Comparison of ENCODE assay signal across 8 mouse cellular contexts in genomic region chr19:60757099-60757785, GRCm38 (mm10). TPM values are rescaled to one million over a fixed set of nuclear protein-coding genes. Genes with fewer than 3 reads are reported as not detected.
DNase-seq lines count a peak whose midpoint lies in the region; ATAC-seq and TF ChIP-seq lines count a peak whose summit lies in the region.

No protein-coding gene starts in this region.

- peak overlapping the region; percentile 83 for H3K4me3 ChIP-seq in left cerebral cortex, adult 2 months
- H3K4me3 ChIP-seq in embryonic facial prominence, embryonic 11.5 days (ENCODE audit: low read depth, low read length) = peak overlapping the region; percentile 73
- H3K4me3 ChIP-seq in hindbrain, postnatal 0 days (ENCODE audit: low read length) = peak overlapping the region; percentile 84
- H3K4me3 ChIP-seq in midbrain, postnatal 0 days (ENCODE audit: low read depth, low read length) = peak overlapping the region; percentile 90

- no peak for TF ChIP-seq CTCF in left cerebral cortex, adult 2 months (IDR thresholded peaks at IDR 0.05)
- no peak for TF ChIP-seq CTCF in hindbrain, postnatal 0 days (IDR thresholded peaks at IDR 0.05; ENCODE audit: low read depth)
- TF ChIP-seq CTCF in midbrain, postnatal 0 days (IDR thresholded peaks at IDR 0.05) = no peak

- intact Hi-C loops in left cerebral cortex, adult 2 months (cut with DNase I) = loop anchor here (10.0 kb wide), 1 partner anchor 322 kb away; no protein-coding TSS in a partner anchor
- intact Hi-C loops in left cerebral cortex, postnatal 4 days (cut with DNase I) = loop anchor here (10.0 kb wide), 2 partner anchors 182 to 322 kb away; no protein-coding TSS in a partner anchor

- peak overlapping the region; percentile 96 for H3K27ac ChIP-seq in left cerebral cortex, adult 2 months
- H3K27ac ChIP-seq in embryonic facial prominence, embryonic 11.5 days (replicated peaks; ENCODE audit: low read depth, low read length) = no peak overlapping the region
- 0 out of 2 replicates have a peak overlapping the region, but pooled peaks have one; percentile 85 for H3K27ac ChIP-seq in hindbrain, postnatal 0 days
- 0 out of 2 replicates have a peak overlapping the region, but pooled peaks have one; percentile 82 for H3K27ac ChIP-seq in midbrain, postnatal 0 days (ENCODE audit: low read depth, low read length)

- H3K27me3 ChIP-seq in embryonic facial prominence, embryonic 11.5 days (ENCODE audit: control insufficient read depth, insufficient read depth, low read length) = no peaks in the 10 kb centered on the region
- H3K27me3 ChIP-seq in hindbrain, postnatal 0 days (ENCODE audit: insufficient read depth, low read length) = no peaks in the 10 kb centered on the region
- no peaks in the 10 kb centered on the region for H3K27me3 ChIP-seq in midbrain, postnatal 0 days (ENCODE audit: insufficient read depth, low read length)

- WGBS in embryonic facial prominence, embryonic 11.5 days = 6% methylated on average over 25 of the region's 25 CpGs
- WGBS in hindbrain, postnatal 0 days = 5% methylated on average over 25 of the region's 25 CpGs
- 5% methylated on average over 25 of the region's 25 CpGs for WGBS in midbrain, postnatal 0 days

- DNase-seq in left cerebral cortex, adult 2 months (ENCODE audit: extremely low spot score in 1 of 2, low spot score in 2 of 2) = no peak
- DNase-seq in left cerebral cortex, postnatal 4 days = no peak
- no peak for DNase-seq in embryonic facial prominence, embryonic 11.5 days (ENCODE audit: low spot score)
- DNase-seq in hindbrain, postnatal 0 days (ENCODE audit: low spot score) = no peak
- DNase-seq in midbrain, postnatal 0 days (ENCODE audit: low spot score) = peak; percentile 7
- no peak for DNase-seq in frontal cortex, postnatal 25 days (ENCODE audit: low spot score in 2 of 2)
- DNase-seq in embryo, embryonic 10.5 days (ENCODE audit: low spot score) = no peak
- DNase-seq in adrenal gland, postnatal 25 days = no peak

- ATAC-seq in embryonic facial prominence, embryonic 11.5 days (replicated peaks; ENCODE audit: insufficient number of reproducible peaks, low FRiP score, low TSS enrichment, low read depth) = no peak
- ATAC-seq in hindbrain, postnatal 0 days = no peak
- ATAC-seq in midbrain, postnatal 0 days (ENCODE audit: low FRiP score) = no peak

- peaks cover 2% of the 10 kb centered on the region for H3K36me3 ChIP-seq in embryonic facial prominence, embryonic 11.5 days (replicated peaks; ENCODE audit: control insufficient read depth, insufficient read depth, low read depth, low read length)
- H3K36me3 ChIP-seq in hindbrain, postnatal 0 days (ENCODE audit: insufficient read depth, low read length) = peaks cover 3% of the 10 kb centered on the region
- H3K36me3 ChIP-seq in midbrain, postnatal 0 days (ENCODE audit: insufficient read depth, low read length) = no peaks in the 10 kb centered on the region

- H3K9me3 ChIP-seq in embryonic facial prominence, embryonic 11.5 days (replicated peaks; ENCODE audit: control insufficient read depth, low read length) = no peaks in the 10 kb centered on the region
- no peaks in the 10 kb centered on the region for H3K9me3 ChIP-seq in hindbrain, postnatal 0 days (ENCODE audit: low read length)
- H3K9me3 ChIP-seq in midbrain, postnatal 0 days (ENCODE audit: low read length) = no peaks in the 10 kb centered on the region

- H3K4me2 ChIP-seq in embryonic facial prominence, embryonic 11.5 days (ENCODE audit: low read depth, low read length) = peak overlapping the region; percentile 100
- H3K4me2 ChIP-seq in hindbrain, postnatal 0 days (ENCODE audit: low read depth, low read length) = peak overlapping the region; percentile 78
- H3K4me2 ChIP-seq in midbrain, postnatal 0 days (ENCODE audit: low read depth, low read length, poor library complexity, severe bottlenecking) = peak overlapping the region; percentile 91

- H3K4me1 ChIP-seq in embryonic facial prominence, embryonic 11.5 days (ENCODE audit: control insufficient read depth, insufficient read depth, low read length) = no peaks in the 10 kb centered on the region
- H3K4me1 ChIP-seq in hindbrain, postnatal 0 days (ENCODE audit: insufficient read depth, low read length) = peaks cover 9% of the 10 kb centered on the region
- H3K4me1 ChIP-seq in midbrain, postnatal 0 days (ENCODE audit: insufficient read depth, low read length) = peaks cover 3% of the 10 kb centered on the region; the same call in 1 of the 2 replicates

- H3K9ac ChIP-seq in embryonic facial prominence, embryonic 11.5 days (replicated peaks; ENCODE audit: low read length) = no peak overlapping the region
- peak overlapping the region; percentile 80 for H3K9ac ChIP-seq in hindbrain, postnatal 0 days (replicated peaks; ENCODE audit: low read length)
- H3K9ac ChIP-seq in midbrain, postnatal 0 days (replicated peaks; ENCODE audit: low read length, poor library complexity, severe bottlenecking) = peak overlapping the region; percentile 84

RNA-seq across cellular contexts. Expression of gene Nanos1, which starts 1.5 kb away (rescaled TPM):
- 10 to 100 TPM; 22.1 to 22.8 TPM for total RNA-seq in left cerebral cortex, adult 2 months (2021)
- total RNA-seq in left cerebral cortex, postnatal 4 days (2021) = 10 to 100 TPM; 16.2 to 17.0 TPM
- 2.3 TPM in 2 replicates for polyA plus RNA-seq in embryonic facial prominence, embryonic 11.5 days (2014; fragmentation: Nextera tagmentation; extraction: Ambion mirVana)
- 37.2 and 40.1 TPM in 2 replicates for total RNA-seq in hindbrain, postnatal 0 days (2014; rRNA removed)
- 16.0 and 16.1 TPM in 2 replicates for polyA plus RNA-seq in hindbrain, postnatal 0 days (2015; fragmentation: Nextera tagmentation; extraction: Ambion mirVana)
- 49.3 and 53.1 TPM in 2 replicates for total RNA-seq in midbrain, postnatal 0 days (2014; rRNA removed)
- 19.6 and 20.8 TPM in 2 replicates for polyA plus RNA-seq in midbrain, postnatal 0 days (2015; fragmentation: Nextera tagmentation; extraction: Ambion mirVana)
- 1.0 and 1.2 TPM in 2 replicates for total RNA-seq in adrenal gland, postnatal 25 days (2021)

RNA-seq across cellular contexts. Expression of gene Eif3a, which starts 33.2 kb away (rescaled TPM):
- 10 to 100 TPM; 89.5 to 96.3 TPM for total RNA-seq in left cerebral cortex, adult 2 months (2021)
- total RNA-seq in left cerebral cortex, postnatal 4 days (2021) = 100 to 1,000 TPM; 142 to 157 TPM
- 184 and 200 TPM in 2 replicates for polyA plus RNA-seq in embryonic facial prominence, embryonic 11.5 days (2014; fragmentation: Nextera tagmentation; extraction: Ambion mirVana)
- total RNA-seq in hindbrain, postnatal 0 days (2014; rRNA removed) = 68.4 and 78.6 TPM in 2 replicates
- 89.8 and 95.5 TPM in 2 replicates for polyA plus RNA-seq in hindbrain, postnatal 0 days (2015; fragmentation: Nextera tagmentation; extraction: Ambion mirVana)
- total RNA-seq in midbrain, postnatal 0 days (2014; rRNA removed) = 86.5 and 119 TPM in 2 replicates
- polyA plus RNA-seq in midbrain, postnatal 0 days (2015; fragmentation: Nextera tagmentation; extraction: Ambion mirVana) = 78.3 and 87.0 TPM in 2 replicates
- 151 and 219 TPM in 2 replicates for total RNA-seq in adrenal gland, postnatal 25 days (2021)

RNA-seq across cellular contexts. Expression of gene Fam45a, which starts 54.1 kb away (rescaled TPM):
- total RNA-seq in left cerebral cortex, adult 2 months (2021) = 10 to 100 TPM; 37.3 to 38.1 TPM
- total RNA-seq in left cerebral cortex, postnatal 4 days (2021) = 10 to 100 TPM; 32.4 to 33.5 TPM
- 35.8 and 38.0 TPM in 2 replicates for polyA plus RNA-seq in embryonic facial prominence, embryonic 11.5 days (2014; fragmentation: Nextera tagmentation; extraction: Ambion mirVana)
- total RNA-seq in hindbrain, postnatal 0 days (2014; rRNA removed) = 29.7 and 32.0 TPM in 2 replicates
- polyA plus RNA-seq in hindbrain, postnatal 0 days (2015; fragmentation: Nextera tagmentation; extraction: Ambion mirVana) = 44.8 and 45.6 TPM in 2 replicates
- total RNA-seq in midbrain, postnatal 0 days (2014; rRNA removed) = 39.8 and 47.5 TPM in 2 replicates
- polyA plus RNA-seq in midbrain, postnatal 0 days (2015; fragmentation: Nextera tagmentation; extraction: Ambion mirVana) = 45.5 and 46.4 TPM in 2 replicates
- total RNA-seq in adrenal gland, postnatal 25 days (2021) = 21.6 and 35.6 TPM in 2 replicates
